Mouse (Mus musculus) hindbrain, embryonic 16.5 days (tissue): Measurements from ENCODE around the gene Atp11c. TPM values are rescaled to one million over a fixed set of nuclear protein-coding genes. Genes with fewer than 3 reads are reported as not detected.
A peak's percentile ranks its signal among the peaks of the same experiment; 100 is the strongest.

Source experiments
- ATAC-seq: fragments of 200-750 bp; cut with Nextera tagmentation; 2 replicates; pipeline ENCODE4 v1.8.0; 2017; ENCODE audit warnings: moderate TSS enrichment, moderate library complexity
- H3K27ac ChIP-seq: fragments of 300-500 bp; sonication (generic); 2 replicates; pipeline ENCODE4 v1.5.1; 2014; ENCODE audit warnings: low read depth, mild to moderate bottlenecking, control low read depth, low read length, moderate library complexity
- H3K27me3 ChIP-seq: fragments of 300-500 bp; sonication (generic); replicated peaks from 2 replicates; pipeline ENCODE4 v1.6.1; 2014; ENCODE audit warnings: low read length; ENCODE audit not compliant: control insufficient read depth, insufficient read depth
- H3K36me3 ChIP-seq: fragments of 300-500 bp; sonication (generic); 2 replicates; pipeline ENCODE4 v1.6.1; 2014; ENCODE audit warnings: mild to moderate bottlenecking, low read length, moderate library complexity, mixed read lengths; ENCODE audit not compliant: control insufficient read depth, insufficient read depth
- H3K4me1 ChIP-seq: fragments of 300-500 bp; sonication (generic); 2 replicates; pipeline ENCODE4 v1.6.1; 2014; ENCODE audit warnings: low read depth, low read length; ENCODE audit not compliant: control insufficient read depth, insufficient read depth
- H3K4me2 ChIP-seq: fragments of 300-500 bp; sonication (generic); 2 replicates; pipeline ENCODE4 v1.6.1; 2014; ENCODE audit warnings: mild to moderate bottlenecking, low read length, control low read depth, moderate library complexity
- H3K4me3 ChIP-seq: fragments of 300-500 bp; sonication (generic); 2 replicates; pipeline ENCODE4 v1.5.1; 2014; ENCODE audit warnings: mild to moderate bottlenecking, low read length, control low read depth, moderate library complexity
- H3K9ac ChIP-seq: fragments of 300-500 bp; sonication (generic); 2 replicates; pipeline ENCODE4 v1.6.1; 2014; ENCODE audit warnings: low read depth, mild to moderate bottlenecking, control low read depth, low read length, moderate library complexity
- H3K9me3 ChIP-seq: fragments of 300-500 bp; sonication (generic); 2 replicates; pipeline ENCODE4 v1.6.1; 2014; ENCODE audit warnings: mild to moderate bottlenecking, low read length, moderate library complexity; ENCODE audit not compliant: control insufficient read depth
- WGBS: fragments of 180-500 bp; shearing (Covaris S2); extraction: QIAGEN DNeasy Blood & Tissue Kit; methylation state at CpG from one replicate; pipeline ENCODE4 v1.1.7; 2014; 5-methylcytosine and 5-hydroxymethylcytosine counted together
- polyA plus RNA-seq: library from polyadenylated mRNA; unstranded; fragments of >200 nt; fragmentation: Nextera tagmentation; extraction: Ambion mirVana; gene quantifications from 2 replicates; pipeline ENCODE4 v1.2.1, GENCODE M21; 2015

Gene Atp11c
- polyA plus RNA-seq, 1 experiment from 2014 or later = 9.2 TPM

GRCm38 (mm10) chrX:60403764-60404667 is 188.5 kb downstream of the Atp11c start:
- Histone ChIP-seq H3K27me3 (no peaks in the 10 kb centered on the region), H3K9me3 (peaks cover 2% of the 10 kb centered on the region; the same call in 1 of the 2 replicates), H3K4me2 (peak overlapping the region; percentile 54), H3K27ac (peak overlapping the region; percentile 92), H3K4me3 (peak overlapping the region; percentile 70), H3K4me1 (peaks cover 3% of the 10 kb centered on the region; the same call in 1 of the 2 replicates), H3K9ac (peak overlapping the region; percentile 83), H3K36me3 (no peaks in the 10 kb centered on the region)
- 16% methylated on average over 44 of the region's 126 CpGs for WGBS
- ATAC-seq = peak; percentile 78

- Histone ChIP-seq H3K27ac (peak overlapping the region; percentile 92; the same call in 1 of the 2 replicates), H3K9me3 (peaks cover 2% of the 10 kb centered on the region; the same call in 1 of the 2 replicates), H3K9ac (peak overlapping the region; percentile 83), H3K4me1 (peaks cover 3% of the 10 kb centered on the region; the same call in 1 of the 2 replicates), H3K36me3 (no peaks in the 10 kb centered on the region), H3K27me3 (no peaks in the 10 kb centered on the region), H3K4me2 (peak overlapping the region; percentile 54), H3K4me3 (peak overlapping the region; percentile 70)
- ATAC-seq = peak; percentile 12
- 18% methylated on average over 37 of the region's 46 CpGs for WGBS
These were observed 189.3 kb downstream of the Atp11c start for GRCm38 (mm10) chrX:60403062-60403763.

- Histone ChIP-seq H3K4me3 (no peak overlapping the region), H3K4me1 (no peaks in the 10 kb centered on the region), H3K4me2 (no peak overlapping the region), H3K9me3 (no peaks in the 10 kb centered on the region), H3K27ac (no peak overlapping the region), H3K27me3 (no peaks in the 10 kb centered on the region), H3K9ac (no peak overlapping the region), H3K36me3 (no peaks in the 10 kb centered on the region)
- ATAC-seq = no peak
- 60% methylated on average over 4 of the region's 4 CpGs for WGBS
These were observed 198.2 kb downstream of the Atp11c start for GRCm38 (mm10) chrX:60394292-60394691.

- ATAC-seq = no peak
- 96% methylated on average over 1 of the region's 1 CpGs for WGBS
- no peaks in the 10 kb centered on the region for H3K4me1 ChIP-seq
These were observed 205.6 kb downstream of the Atp11c start for GRCm38 (mm10) chrX:60386852-60387251.

GRCm38 (mm10) chrX:60381711-60382110 is 210.8 kb downstream of the Atp11c start:
- 87% methylated on average over 2 of the region's 2 CpGs for WGBS
- Histone ChIP-seq H3K27ac (no peak overlapping the region), H3K4me2 (no peak overlapping the region), H3K27me3 (no peaks in the 10 kb centered on the region), H3K9ac (no peak overlapping the region), H3K36me3 (no peaks in the 10 kb centered on the region), H3K9me3 (no peaks in the 10 kb centered on the region), H3K4me1 (no peaks in the 10 kb centered on the region), H3K4me3 (no peak overlapping the region)
- ATAC-seq = no peak

More at GRCm38 (mm10) chrX:60386852-60387251, 205.6 kb downstream of the Atp11c start:
- Histone ChIP-seq H3K4me3 (no peak overlapping the region), H3K27ac (no peak overlapping the region), H3K4me2 (no peak overlapping the region), H3K27me3 (no peaks in the 10 kb centered on the region), H3K36me3 (no peaks in the 10 kb centered on the region), H3K9ac (no peak overlapping the region), H3K9me3 (no peaks in the 10 kb centered on the region)

GRCm38 (mm10) chrX:60380386-60380785 is 212.1 kb downstream of the Atp11c start:
- no peaks in the 10 kb centered on the region for H3K36me3 ChIP-seq
- no peak overlapping the region for H3K4me3 ChIP-seq
- no peaks in the 10 kb centered on the region for H3K9me3 ChIP-seq
- no peaks in the 10 kb centered on the region for H3K27me3 ChIP-seq
- no peak overlapping the region for H3K27ac ChIP-seq
- H3K9ac ChIP-seq = no peak overlapping the region
- no peaks in the 10 kb centered on the region for H3K4me1 ChIP-seq
- H3K4me2 ChIP-seq = no peak overlapping the region
- no peak for ATAC-seq

- ATAC-seq = no peak
- no peaks in the 10 kb centered on the region for H3K36me3 ChIP-seq
- H3K4me1 ChIP-seq = no peaks in the 10 kb centered on the region
- 61% methylated on average over 1 of the region's 1 CpGs for WGBS
- no peak overlapping the region for H3K9ac ChIP-seq
- no peak overlapping the region for H3K27ac ChIP-seq
- H3K4me2 ChIP-seq = no peak overlapping the region
- H3K27me3 ChIP-seq = no peaks in the 10 kb centered on the region
- no peak overlapping the region for H3K4me3 ChIP-seq
- no peaks in the 10 kb centered on the region for H3K9me3 ChIP-seq
These were observed 243.8 kb downstream of the Atp11c start for GRCm38 (mm10) chrX:60348741-60349140.

- ATAC-seq = no peak
- Histone ChIP-seq H3K36me3 (no peaks in the 10 kb centered on the region), H3K27me3 (no peaks in the 10 kb centered on the region), H3K27ac (no peak overlapping the region), H3K4me2 (no peak overlapping the region), H3K9me3 (no peaks in the 10 kb centered on the region), H3K4me1 (no peaks in the 10 kb centered on the region), H3K9ac (no peak overlapping the region), H3K4me3 (no peak overlapping the region)
These were observed 247.1 kb downstream of the Atp11c start for GRCm38 (mm10) chrX:60345447-60345846.

- ATAC-seq = no peak
- Histone ChIP-seq H3K27ac (no peak overlapping the region), H3K9ac (no peak overlapping the region), H3K36me3 (no peaks in the 10 kb centered on the region), H3K4me2 (no peak overlapping the region), H3K4me1 (no peaks in the 10 kb centered on the region), H3K27me3 (no peaks in the 10 kb centered on the region), H3K4me3 (no peak overlapping the region), H3K9me3 (no peaks in the 10 kb centered on the region)
- 86% methylated on average over 4 of the region's 4 CpGs for WGBS
These were observed 247.5 kb downstream of the Atp11c start for GRCm38 (mm10) chrX:60344991-60345390.
